ENCODE assay signal across 21 mouse cellular contexts in genomic region chr12:112200045-112200444, GRCm38 (mm10). TPM values are rescaled to one million over a fixed set of nuclear protein-coding genes. Genes with fewer than 3 reads are reported as not detected.
DNase-seq lines count a peak whose midpoint lies in the region; ATAC-seq and TF ChIP-seq lines count a peak whose summit lies in the region.
"Had no signal": no experiment of that assay in that cellular context is flagged by ENCODE, and none has a peak within 500 bp of the region (broad histone marks: within the 10 kb centered on the region; RNA-seq: fewer than 3 reads in every experiment).

No protein-coding gene starts in this region.

- no peak overlapping the region for H3K4me2 ChIP-seq in heart, embryonic 15.5 days
- H3K4me2 ChIP-seq in liver, postnatal 0 days (ENCODE audit: low read depth, low read length), result no peak overlapping the region
- no peak overlapping the region for H3K4me2 ChIP-seq in intestine, postnatal 0 days (replicated peaks; ENCODE audit: low read depth)
- H3K4me2 ChIP-seq: embryonic facial prominence, embryonic 13.5 days; liver, embryonic 13.5 days; stomach, embryonic 15.5 days had no signal

- no peak overlapping the region for H3K4me3 ChIP-seq in heart, embryonic 15.5 days
- H3K4me3 ChIP-seq in liver, postnatal 0 days (ENCODE audit: low read depth, low read length), result no peak overlapping the region
- no peak overlapping the region for H3K4me3 ChIP-seq in intestine, postnatal 0 days (ENCODE audit: low read depth, low read length)
- H3K4me3 ChIP-seq: embryonic facial prominence, embryonic 13.5 days; liver, embryonic 13.5 days; megakaryocyte, embryonic 14.5 days; stomach, embryonic 15.5 days had no signal

- H3K4me1 ChIP-seq in heart, embryonic 15.5 days (replicated peaks), result peaks cover 4% of the 10 kb centered on the region
- no peaks in the 10 kb centered on the region for H3K4me1 ChIP-seq in liver, postnatal 0 days (ENCODE audit: insufficient read depth)
- H3K4me1 ChIP-seq in intestine, postnatal 0 days (replicated peaks; ENCODE audit: control insufficient read depth, insufficient read depth, low read length), result no peaks in the 10 kb centered on the region
- H3K4me1 ChIP-seq: liver, embryonic 13.5 days; megakaryocyte, embryonic 14.5 days had no signal

- peak; percentile 59 for ATAC-seq in heart, embryonic 15.5 days (replicated peaks; ENCODE audit: insufficient number of reproducible peaks, insufficient read depth, low FRiP score, low read depth)
- no peak for ATAC-seq in liver, postnatal 0 days
- no peak for ATAC-seq in intestine, postnatal 0 days
- ATAC-seq in megakaryocyte-erythroid progenitor cell, adult 5-6 weeks (replicated peaks; ENCODE audit: low FRiP score, low TSS enrichment, poor library complexity, severe bottlenecking), result no peak

- no peaks in the 10 kb centered on the region for H3K36me3 ChIP-seq in heart, embryonic 15.5 days
- no peaks in the 10 kb centered on the region for H3K36me3 ChIP-seq in liver, postnatal 0 days (replicated peaks; ENCODE audit: insufficient read depth, low read length)
- H3K36me3 ChIP-seq in intestine, postnatal 0 days (ENCODE audit: control insufficient read depth, insufficient read depth), result no peaks in the 10 kb centered on the region
- H3K36me3 ChIP-seq: embryonic facial prominence, embryonic 13.5 days; G1E; liver, embryonic 13.5 days; stomach, embryonic 15.5 days had no signal

- peaks cover 23% of the 10 kb centered on the region for H3K27me3 ChIP-seq in heart, embryonic 15.5 days
- H3K27me3 ChIP-seq in liver, postnatal 0 days (ENCODE audit: insufficient read depth, low read length), result 0 out of 2 replicates have a peak, but pooled peaks cover 2% of the 10 kb centered on the region
- no peaks in the 10 kb centered on the region for H3K27me3 ChIP-seq in intestine, postnatal 0 days (replicated peaks; ENCODE audit: control insufficient read depth, insufficient read depth, low read length)
- H3K27me3 ChIP-seq: stomach, embryonic 15.5 days had no signal

- H3K9ac ChIP-seq in heart, embryonic 15.5 days, result no peak overlapping the region
- H3K9ac ChIP-seq in liver, postnatal 0 days (replicated peaks), result no peak overlapping the region
- no peak overlapping the region for H3K9ac ChIP-seq in intestine, postnatal 0 days (ENCODE audit: low read depth, low read length)
- H3K9ac ChIP-seq: embryonic facial prominence, embryonic 13.5 days; liver, embryonic 13.5 days; stomach, embryonic 15.5 days had no signal

- TF ChIP-seq EP300 in liver, postnatal 0 days (IDR thresholded peaks at IDR 0.05; ENCODE audit: low read depth), result no peak

- 43% methylated on average over 2 of the region's 2 CpGs for WGBS in heart, embryonic 15.5 days
- WGBS in liver, postnatal 0 days (ENCODE audit: insufficient replicate concordance), result 46% methylated on average over 2 of the region's 2 CpGs
- WGBS in intestine, postnatal 0 days, result 62% methylated on average over 2 of the region's 2 CpGs

- 0 out of 2 replicates have a peak, but pooled peaks have one; percentile 16 for TF ChIP-seq CTCF in liver, postnatal 0 days (IDR thresholded peaks at IDR 0.05; ENCODE audit: low read depth)
- peak; percentile 29; the same call in 1 of the 2 replicates for TF ChIP-seq CTCF in intestine, postnatal 0 days (IDR thresholded peaks at IDR 0.05; ENCODE audit: low read depth)

- H3K9me3 ChIP-seq in heart, embryonic 15.5 days (replicated peaks), result no peaks in the 10 kb centered on the region
- H3K9me3 ChIP-seq in liver, postnatal 0 days (ENCODE audit: low read length), result no peaks in the 10 kb centered on the region
- no peaks in the 10 kb centered on the region for H3K9me3 ChIP-seq in intestine, postnatal 0 days (ENCODE audit: control insufficient read depth)
- H3K9me3 ChIP-seq: embryonic facial prominence, embryonic 13.5 days; G1E; liver, embryonic 13.5 days; megakaryocyte, embryonic 14.5 days; stomach, embryonic 15.5 days had no signal

- DNase-seq in heart, adult 9 months (ENCODE audit: low spot score in 2 of 2), result no peak
- no peak for DNase-seq in liver, postnatal 0 days
- DNase-seq in liver, result no peak
- peak; percentile 53 for DNase-seq in lung, postnatal 10 days
- DNase-seq: adrenal gland, adult 2 months; cerebellum, adult 11-12 months; cerebellum, postnatal 36 days; kidney, adult 11 months; kidney, postnatal 14 days; liver, embryonic 13.5 days; right cerebral cortex, adult 18-20 months; spleen, adult 18-20 months; thymus, postnatal 14 days had no signal

- no peak overlapping the region for H3K27ac ChIP-seq in heart, embryonic 15.5 days
- no peak overlapping the region for H3K27ac ChIP-seq in liver, postnatal 0 days (ENCODE audit: low read depth)
- H3K27ac ChIP-seq in intestine, postnatal 0 days (ENCODE audit: low read depth, low read length), result no peak overlapping the region
- H3K27ac ChIP-seq: embryonic facial prominence, embryonic 13.5 days; liver, embryonic 13.5 days; stomach, embryonic 15.5 days had no signal

RNA-seq across cellular contexts. Expression of gene Kif26a, which starts 54.0 kb away (rescaled TPM):
- polyA plus RNA-seq in heart, embryonic 15.5 days (2015; fragmentation: Nextera tagmentation; extraction: Ambion mirVana), result 2.4 and 3.1 TPM in 2 replicates
- polyA plus RNA-seq in liver, postnatal 0 days (2015; fragmentation: Nextera tagmentation; extraction: Ambion mirVana), result 0.14 and 0.17 TPM in 2 replicates
- polyA plus RNA-seq in intestine, postnatal 0 days (2015; fragmentation: Nextera tagmentation; extraction: Ambion mirVana), result 0.89 and 1.1 TPM in 2 replicates
- not detected in 2 replicates for total RNA-seq in megakaryocyte-erythroid progenitor cell, adult 5-6 weeks (2014; fragmentation: Nextera tagmentation)
- not detected in 2 replicates for total RNA-seq in megakaryocyte-erythroid progenitor cell, adult 5-6 weeks (2017)
- total RNA-seq: G1E; hematopoietic stem cell, adult 5-6 weeks had no signal
- polyA plus RNA-seq: G1E had no signal
